Mouse (Mus musculus): ENCODE measurements around the gene Hmcn2. TPM values are rescaled to one million over a fixed set of nuclear protein-coding genes. Genes with fewer than 3 reads are reported as not detected.

Hmcn2 gene
- 0.33 and 0.46 TPM in 2 replicates for polyA plus RNA-seq (2012; ENCODE audit: low replicate concordance)

DNA sequence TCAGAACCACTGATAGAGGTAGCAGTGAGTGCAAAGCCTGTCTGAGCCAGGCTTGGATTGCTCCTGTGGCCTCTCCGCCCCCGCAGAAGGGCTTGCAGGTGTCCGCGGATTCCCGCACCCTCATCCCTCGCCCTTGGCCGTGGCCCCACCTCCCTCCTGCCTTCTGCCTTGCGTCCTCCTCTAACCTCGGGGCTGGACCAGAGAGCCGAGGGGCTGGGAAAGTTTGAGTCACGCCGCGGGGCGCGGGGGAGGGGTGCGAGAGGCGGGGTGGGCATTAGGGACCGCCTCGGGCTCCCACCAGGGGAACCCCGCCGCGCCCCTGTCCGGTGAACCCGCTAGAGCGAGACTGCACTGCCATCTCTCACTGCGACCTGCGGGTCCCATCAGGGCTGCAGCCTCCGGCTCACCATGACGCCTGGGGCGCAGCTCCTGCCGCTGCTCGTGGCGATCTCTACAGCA, at the start of gene Hmcn2:
Gene Hmcn2, plus strand, starts transcription at position 409 of the 459 bp plus-strand sequence.

DNA sequence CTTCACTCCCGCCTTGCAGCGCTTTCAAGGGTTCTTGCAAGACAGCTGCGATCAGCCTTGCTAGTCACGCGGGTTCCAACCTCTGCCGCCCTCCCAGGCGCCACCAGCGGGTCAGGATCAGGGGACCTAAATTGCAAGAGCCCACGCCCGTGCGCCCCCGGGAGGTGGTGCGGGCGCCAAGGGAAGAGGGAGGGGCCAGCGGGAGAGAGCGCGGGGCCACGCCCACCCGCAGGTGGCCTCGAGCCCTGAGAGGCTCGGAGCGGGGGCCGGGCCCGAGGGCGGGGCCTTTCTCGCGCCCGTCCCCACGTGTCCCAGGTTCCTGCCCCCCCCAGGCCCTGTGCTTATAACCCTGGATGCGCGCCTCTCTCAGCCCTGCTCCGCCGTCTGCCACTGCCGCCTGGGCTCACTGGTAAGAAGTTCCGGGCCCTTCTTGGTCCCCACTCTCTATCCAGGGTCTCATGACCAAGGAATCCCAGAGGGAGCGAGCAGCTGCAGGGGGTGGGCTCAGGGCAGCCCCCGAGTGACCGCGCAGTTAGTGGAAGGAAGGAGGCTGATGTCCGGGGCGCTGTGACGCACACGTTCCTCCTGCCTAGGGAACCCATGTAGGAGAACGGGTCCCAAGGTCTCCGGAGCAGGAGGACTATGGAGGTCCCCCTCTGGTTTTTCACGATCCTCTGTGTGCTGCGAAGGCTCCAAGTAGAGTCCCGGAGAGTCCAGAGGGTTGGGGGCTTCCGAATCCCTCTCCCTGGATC, 155.9 kb downstream of the Hmcn2 start, which contains the start of gene Ass1:
Gene Ass1, plus strand, starts transcription at position 277 of the 752 bp plus-strand sequence.

Other genes with a start within 250 kb of the Hmcn2 start
- 48.7 and 50.8 TPM in 2 replicates for gene Fnbp1, start 172.4 kb upstream of the Hmcn2 start, polyA plus RNA-seq (2012; ENCODE audit: low replicate concordance)
- 7.0 and 9.2 TPM in 2 replicates for gene Gpr107, start 162.1 kb upstream of the Hmcn2 start, polyA plus RNA-seq (2012; ENCODE audit: low replicate concordance)
- 0.30 and 0.46 TPM in 2 replicates for gene Ncs1, start 68.6 kb upstream of the Hmcn2 start, polyA plus RNA-seq (2012; ENCODE audit: low replicate concordance)
- 1.3 and 1.5 TPM in 2 replicates for gene Ass1, start 155.8 kb downstream of the Hmcn2 start, polyA plus RNA-seq (2012; ENCODE audit: low replicate concordance)

All from leukemia stem cell, adult 10-12 weeks (primary cell).